Mouse (Mus musculus) neural tube, embryonic 15.5 days (tissue): ENCODE measurements around the gene N4bp3. TPM values are rescaled to one million over a fixed set of nuclear protein-coding genes. Genes with fewer than 3 reads are reported as not detected.
"Not testable (repeated sequence)": the region's sequence is repeated elsewhere in the genome, so short reads cannot be mapped to it uniquely, and the experiment has no call there.

Experiments used
- ATAC-seq: fragments of 200-750 bp; cut with Nextera tagmentation; 2 replicates; pipeline ENCODE4 v1.8.0; 2017; ENCODE audit warnings: mild to moderate bottlenecking, moderate TSS enrichment, moderate library complexity; ENCODE audit not compliant: low FRiP score
- H3K27ac ChIP-seq: fragments of 300-500 bp; sonication (generic); replicated peaks from 2 replicates; pipeline ENCODE4 v1.5.1; 2015; ENCODE audit warnings: mild to moderate bottlenecking, inconsistent platforms
- H3K27me3 ChIP-seq: fragments of 300-500 bp; sonication (generic); replicated peaks from 2 replicates; pipeline ENCODE4 v1.6.1; 2015; ENCODE audit warnings: inconsistent platforms
- H3K36me3 ChIP-seq: fragments of 300-500 bp; sonication (generic); 2 replicates; pipeline ENCODE4 v1.6.1; 2015; ENCODE audit warnings: inconsistent platforms
- H3K4me1 ChIP-seq: fragments of 300-500 bp; sonication (generic); 2 replicates; pipeline ENCODE4 v1.6.1; 2015; ENCODE audit warnings: inconsistent platforms
- H3K4me2 ChIP-seq: fragments of 300-500 bp; sonication (generic); 2 replicates; pipeline ENCODE4 v1.6.1; 2015; ENCODE audit warnings: inconsistent platforms, mild to moderate bottlenecking, moderate library complexity
- H3K4me3 ChIP-seq: fragments of 300-500 bp; sonication (generic); replicated peaks from 2 replicates; pipeline ENCODE4 v1.5.1; 2015; ENCODE audit warnings: mild to moderate bottlenecking, inconsistent platforms
- H3K9ac ChIP-seq: fragments of 300-500 bp; sonication (generic); replicated peaks from 2 replicates; pipeline ENCODE4 v1.6.1; 2015; ENCODE audit warnings: mild to moderate bottlenecking, inconsistent platforms
- H3K9me3 ChIP-seq: fragments of 300-500 bp; sonication (generic); replicated peaks from 2 replicates; pipeline ENCODE4 v1.6.1; 2016; ENCODE audit warnings: inconsistent platforms
- WGBS: fragments of 180-500 bp; shearing (Covaris S2); methylation state at CpG from one replicate; pipeline ENCODE4 v1.1.7; 2015; ENCODE audit warnings: mixed read lengths; 5-methylcytosine and 5-hydroxymethylcytosine counted together
- polyA plus RNA-seq: library from polyadenylated mRNA; unstranded; fragments of >200 nt; fragmentation: Nextera tagmentation; extraction: Ambion mirVana; gene quantifications from 2 replicates; pipeline ENCODE4 v1.2.1, GENCODE M21; 2015

N4bp3 gene
- polyA plus RNA-seq, 1 experiment from 2014 or later = 31.9 TPM

DNA sequence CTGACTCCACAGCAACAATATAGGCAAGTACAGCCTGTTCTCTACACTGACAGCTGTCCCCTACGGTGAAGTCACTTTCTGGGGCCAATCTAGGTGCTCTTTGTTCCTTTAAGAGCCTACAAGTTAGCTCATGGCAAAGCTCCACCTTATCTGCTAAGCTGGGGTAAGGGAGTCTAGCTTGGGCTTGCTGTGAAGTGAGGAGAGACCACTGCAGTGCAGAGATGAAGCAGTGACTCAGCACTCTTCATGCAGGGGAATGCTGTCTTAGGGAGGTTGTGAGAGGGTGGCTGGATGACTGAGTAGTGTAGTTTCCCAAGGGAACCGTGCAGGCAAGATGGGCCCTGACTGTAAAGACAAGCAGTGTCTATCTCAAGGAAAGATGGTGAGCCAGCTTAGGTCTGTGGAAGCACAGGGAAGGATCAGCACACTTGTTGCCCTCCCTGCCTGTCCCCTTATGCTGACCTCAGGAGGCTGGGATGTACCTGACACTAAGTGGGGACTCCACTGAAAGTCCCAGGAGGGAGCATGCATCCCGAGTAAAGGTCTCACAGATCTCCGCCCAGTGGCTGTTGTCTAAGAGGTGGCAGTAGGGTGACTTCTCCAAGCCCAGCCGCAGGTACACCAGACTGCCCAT, 25.3 kb downstream of the N4bp3 start:
- peaks cover 80% of the 10 kb centered on the region for H3K36me3 ChIP-seq
- no peak overlapping the region for H3K27ac ChIP-seq
- no peak overlapping the region for H3K4me2 ChIP-seq
- H3K27me3 ChIP-seq = no peaks in the 10 kb centered on the region
- no peak overlapping the region for H3K9ac ChIP-seq
- no peak overlapping the region for H3K4me3 ChIP-seq
- WGBS = 77% methylated on average over 5 of the region's 5 CpGs
- peaks cover 15% of the 10 kb centered on the region for H3K4me1 ChIP-seq
- no peak for ATAC-seq
- H3K9me3 ChIP-seq = no peaks in the 10 kb centered on the region

DNA sequence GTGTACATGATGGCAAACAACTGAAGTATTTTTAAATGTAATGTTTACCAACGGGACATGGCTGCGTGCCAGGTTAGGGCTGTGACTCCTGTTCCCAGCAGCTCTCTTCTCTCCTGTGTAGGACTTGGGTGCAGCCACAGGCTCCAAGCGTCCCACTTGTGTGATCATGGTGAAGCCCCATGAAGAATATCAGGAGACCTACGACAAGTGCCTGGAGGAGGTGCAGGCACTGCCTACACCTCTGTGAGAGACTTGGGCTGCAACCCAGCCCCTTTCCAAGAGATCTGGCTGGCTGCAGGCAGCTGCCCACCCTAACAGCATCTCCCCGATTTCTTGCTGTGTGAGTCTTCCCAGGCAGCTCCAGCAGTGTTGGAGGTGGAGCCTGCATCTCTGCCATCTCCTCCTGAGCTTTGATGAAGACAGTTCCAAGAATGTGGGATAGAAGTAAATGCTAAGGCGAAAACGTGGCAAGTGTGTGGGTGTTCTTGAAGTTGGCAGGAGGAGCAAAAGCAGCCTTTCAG, 27.6 kb downstream of the N4bp3 start:
- ATAC-seq = no peak
- H3K4me3 ChIP-seq = no peak overlapping the region
- WGBS = 91% methylated on average over 7 of the region's 7 CpGs
- H3K9me3 ChIP-seq = no peaks in the 10 kb centered on the region
- peaks cover 66% of the 10 kb centered on the region for H3K36me3 ChIP-seq
- H3K4me2 ChIP-seq = no peak overlapping the region
- H3K4me1 ChIP-seq = peaks cover 22% of the 10 kb centered on the region
- H3K27me3 ChIP-seq = no peaks in the 10 kb centered on the region
- H3K27ac ChIP-seq = no peak overlapping the region
- H3K9ac ChIP-seq = no peak overlapping the region

DNA sequence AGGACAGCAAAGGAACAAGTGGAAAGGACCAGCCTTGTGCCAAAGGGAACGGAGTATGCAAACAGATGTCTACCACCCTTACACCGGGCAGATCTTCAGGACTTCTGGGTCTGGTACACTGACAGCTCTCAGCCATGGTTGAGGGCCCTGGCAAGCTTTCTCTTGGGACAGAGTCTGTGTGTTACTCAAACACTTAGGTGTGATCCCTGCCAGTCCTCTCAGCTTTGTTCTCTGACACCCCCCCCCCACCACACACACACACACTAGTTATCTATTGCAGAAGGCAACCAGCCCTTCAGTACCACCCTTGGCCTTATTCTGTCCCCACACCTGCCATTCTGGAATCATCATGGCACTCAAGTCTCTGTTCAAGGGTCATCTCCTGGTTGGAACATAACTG, 28.9 kb downstream of the N4bp3 start:
- Histone ChIP-seq H3K27me3 (no peaks in the 10 kb centered on the region), H3K4me2 (no peak overlapping the region), H3K9ac (no peak overlapping the region), H3K4me3 (no peak overlapping the region), H3K27ac (no peak overlapping the region), H3K4me1 (peaks cover 22% of the 10 kb centered on the region), H3K9me3 (no peaks in the 10 kb centered on the region), H3K36me3 (peaks cover 53% of the 10 kb centered on the region)
- 98% methylated on average over 2 of the region's 2 CpGs for WGBS
- no peak for ATAC-seq

DNA sequence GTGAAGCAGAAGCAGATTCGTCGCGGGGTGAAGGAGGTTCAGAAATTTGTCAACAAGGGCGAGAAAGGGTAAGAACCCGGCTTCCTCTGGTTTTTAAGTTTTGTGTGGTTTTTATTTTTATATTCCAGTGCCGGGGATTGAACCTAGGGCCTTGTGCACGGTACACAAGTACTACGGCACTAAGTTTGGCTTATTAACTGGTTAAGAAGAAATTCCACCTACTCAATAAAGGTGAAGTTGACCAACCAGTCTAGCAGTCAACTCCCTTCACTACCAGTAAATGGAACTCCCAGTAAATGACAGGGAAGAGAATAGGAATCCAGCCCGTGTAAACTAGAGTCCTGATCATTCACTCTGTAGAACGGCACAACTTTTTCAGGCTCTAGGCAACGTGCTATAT, 30.6 kb downstream of the N4bp3 start:
- H3K9me3 ChIP-seq = no peaks in the 10 kb centered on the region
- H3K27ac ChIP-seq = peak overlapping the region; percentile 38; the same call in 1 of the 2 replicates
- H3K36me3 ChIP-seq = peaks cover 38% of the 10 kb centered on the region
- peaks cover 31% of the 10 kb centered on the region for H3K4me1 ChIP-seq
- H3K27me3 ChIP-seq = no peaks in the 10 kb centered on the region
- H3K9ac ChIP-seq = peak overlapping the region; percentile 60
- no peak for ATAC-seq
- peak overlapping the region; percentile 75 for H3K4me2 ChIP-seq
- H3K4me3 ChIP-seq = peak overlapping the region; percentile 78
- 1% methylated on average over 11 of the region's 11 CpGs for WGBS

DNA sequence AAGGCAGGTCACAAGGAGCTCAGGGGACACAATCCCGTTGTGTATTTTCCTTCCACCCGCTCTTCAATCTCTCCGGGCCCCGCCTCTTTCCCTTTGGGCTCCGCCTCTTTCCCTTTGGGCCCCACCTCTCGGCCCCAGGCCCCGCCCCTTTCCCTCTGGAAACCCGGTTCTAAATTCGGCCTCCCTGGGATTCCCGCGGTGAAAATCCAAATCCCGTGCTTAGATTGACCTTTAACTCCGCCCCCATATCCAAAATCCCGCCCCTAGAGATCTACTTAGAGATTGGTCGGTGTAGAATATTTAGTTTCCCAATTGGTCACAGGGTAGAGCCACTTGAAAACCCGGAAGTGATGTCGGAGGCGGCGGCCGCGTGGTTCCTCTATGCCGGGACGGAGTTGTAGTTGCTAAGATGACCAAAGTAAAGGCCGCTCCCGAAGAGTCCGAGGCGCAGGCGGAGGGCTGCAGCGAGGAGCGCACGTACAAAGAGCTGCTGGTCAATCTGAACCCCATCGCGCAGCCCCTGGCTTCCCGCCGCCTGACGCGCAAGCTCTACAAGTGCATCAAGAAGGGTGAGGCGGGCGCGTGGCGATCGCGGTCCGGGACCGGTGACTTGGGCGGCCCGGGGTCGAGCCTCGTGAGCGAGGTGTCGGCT, 31.1 kb downstream of the N4bp3 start, which contains the start of gene Nhp2:
Gene Nhp2 (plus strand): TSS at position 327 of the 652 bp plus-strand sequence.
- peak within 1 kb of the TSS; percentile 75 for H3K4me2 ChIP-seq
- no peaks in the 10 kb centered on the region for H3K27me3 ChIP-seq
- H3K9ac ChIP-seq = peak within 1 kb of the TSS; percentile 60
- H3K36me3 ChIP-seq = peaks cover 33% of the 10 kb centered on the region
- peaks cover 35% of the 10 kb centered on the region for H3K4me1 ChIP-seq
- H3K4me3 ChIP-seq = peak within 1 kb of the TSS; percentile 78
- WGBS = under 1% methylated on average over 51 of the region's 51 CpGs
- peak; percentile 94 for ATAC-seq
- H3K27ac ChIP-seq = peak within 1 kb of the TSS; percentile 38
- H3K9me3 ChIP-seq = no peaks in the 10 kb centered on the region

DNA sequence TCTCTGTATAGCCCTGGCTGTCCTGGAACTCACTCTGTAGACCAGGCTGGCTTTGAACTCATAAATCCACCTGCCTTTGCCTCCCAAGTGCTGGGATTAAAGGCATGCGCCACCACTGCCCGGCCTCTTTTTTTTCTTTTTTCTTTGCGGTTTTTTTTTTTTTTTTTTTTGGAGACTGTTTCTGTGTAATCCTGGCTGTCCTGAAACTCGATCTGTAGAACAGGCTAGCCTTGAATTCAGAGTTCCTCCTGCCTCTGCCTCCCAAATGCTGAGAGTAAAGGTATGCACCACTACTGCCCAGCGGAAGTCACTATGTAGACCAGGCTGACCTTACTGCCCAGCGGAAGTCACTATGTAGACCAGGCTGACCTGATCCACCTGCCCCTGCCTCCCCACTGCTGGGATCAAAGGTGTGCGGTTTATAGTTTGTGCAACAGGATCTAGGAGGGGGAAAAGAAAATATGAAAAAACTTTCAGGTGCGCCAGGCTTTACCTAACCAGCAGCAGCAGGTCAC, 31.7 kb downstream of the N4bp3 start:
- 60% methylated on average over 8 of the region's 8 CpGs for WGBS
- ATAC-seq = peak; percentile 52
- H3K4me2 ChIP-seq = peak overlapping the region; percentile 75
- H3K4me3 ChIP-seq = peak overlapping the region; percentile 78
- H3K27me3 ChIP-seq = no peaks in the 10 kb centered on the region
- peaks cover 27% of the 10 kb centered on the region for H3K36me3 ChIP-seq
- no peaks in the 10 kb centered on the region for H3K9me3 ChIP-seq
- peaks cover 35% of the 10 kb centered on the region for H3K4me1 ChIP-seq
- no peak overlapping the region for H3K9ac ChIP-seq
- H3K27ac ChIP-seq = 0 out of 2 replicates have a peak overlapping the region, but pooled peaks have one; percentile 1

DNA sequence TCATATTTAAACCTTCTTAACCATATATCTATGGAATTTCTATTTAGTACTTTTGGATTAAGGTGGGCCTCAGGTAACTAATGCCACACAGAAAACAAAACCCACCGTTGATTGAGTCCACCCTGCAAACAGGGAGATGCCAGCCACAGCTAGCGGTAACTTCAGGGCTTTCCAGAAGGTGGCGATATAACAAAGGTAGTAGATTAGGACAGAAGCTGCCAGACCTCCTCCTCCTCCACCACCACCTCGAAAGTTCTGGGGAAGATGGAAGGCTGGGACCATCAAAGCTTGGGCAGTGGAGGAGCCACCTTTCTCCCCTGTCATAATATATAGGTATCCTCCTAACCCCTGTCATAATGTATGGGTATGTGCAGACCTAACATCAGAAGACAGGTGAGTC, 32.9 kb downstream of the N4bp3 start:
- H3K4me2 ChIP-seq = no peak overlapping the region
- no peak overlapping the region for H3K27ac ChIP-seq
- peaks cover 14% of the 10 kb centered on the region for H3K36me3 ChIP-seq
- H3K27me3 ChIP-seq = no peaks in the 10 kb centered on the region
- no peaks in the 10 kb centered on the region for H3K9me3 ChIP-seq
- WGBS = 6% methylated on average over 4 of the region's 4 CpGs
- no peak overlapping the region for H3K9ac ChIP-seq
- H3K4me1 ChIP-seq = peaks cover 35% of the 10 kb centered on the region
- ATAC-seq = no peak
- no peak overlapping the region for H3K4me3 ChIP-seq

DNA sequence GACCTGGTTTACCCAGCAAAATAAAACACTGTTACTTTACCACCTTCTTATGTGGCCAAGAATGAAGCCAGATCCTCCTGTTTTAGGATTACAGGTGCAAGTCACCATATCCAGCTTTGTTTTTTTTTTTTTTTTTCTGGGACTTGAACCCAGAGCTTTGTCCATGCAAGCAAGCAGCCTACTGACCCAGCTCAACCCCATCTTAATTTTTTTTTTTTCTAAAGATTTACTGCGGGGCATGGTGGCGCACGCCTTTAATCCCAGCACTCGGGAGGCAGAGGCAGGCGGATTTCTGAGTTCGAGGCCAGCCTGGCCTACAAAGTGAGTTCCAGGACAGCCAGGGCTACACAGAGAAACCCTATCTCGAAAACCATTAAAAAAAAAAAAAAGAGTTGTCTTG, 34.5 kb downstream of the N4bp3 start:
- H3K27me3 ChIP-seq, H3K9me3 ChIP-seq, H3K36me3 ChIP-seq, ATAC-seq: not testable (repeated sequence)
- over 99% methylated on average over 7 of the region's 7 CpGs for WGBS
- H3K9ac ChIP-seq = peak overlapping the region; percentile 36; the same call in 1 of the 2 replicates
- 0 out of 2 replicates have a peak overlapping the region, but pooled peaks have one; percentile 32 for H3K4me3 ChIP-seq
- peak overlapping the region; percentile 45; the same call in 1 of the 2 replicates for H3K27ac ChIP-seq
- peaks cover 29% of the 10 kb centered on the region for H3K4me1 ChIP-seq
- peak overlapping the region; percentile 61 for H3K4me2 ChIP-seq

DNA sequence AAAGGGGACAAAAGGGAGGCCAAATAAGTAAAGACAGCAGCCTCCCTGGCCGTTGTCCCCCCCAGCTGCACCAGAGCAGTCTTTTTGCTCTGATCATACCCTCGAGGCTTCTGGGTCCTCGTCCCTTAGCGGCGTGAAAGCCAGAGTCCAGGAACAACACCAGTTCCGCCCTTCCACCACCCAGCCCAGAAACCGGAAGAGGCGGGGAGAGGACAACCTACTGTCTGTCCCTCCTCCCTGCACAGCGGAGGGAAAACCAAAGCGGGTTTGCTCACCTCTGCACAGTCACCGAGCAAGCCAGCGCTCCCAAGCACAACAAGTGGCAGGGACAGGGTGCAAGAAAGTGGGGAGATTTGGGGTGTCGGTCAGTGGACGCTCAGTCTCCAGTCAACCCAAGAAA, 35.0 kb downstream of the N4bp3 start:
- 4% methylated on average over 14 of the region's 14 CpGs for WGBS

DNA sequence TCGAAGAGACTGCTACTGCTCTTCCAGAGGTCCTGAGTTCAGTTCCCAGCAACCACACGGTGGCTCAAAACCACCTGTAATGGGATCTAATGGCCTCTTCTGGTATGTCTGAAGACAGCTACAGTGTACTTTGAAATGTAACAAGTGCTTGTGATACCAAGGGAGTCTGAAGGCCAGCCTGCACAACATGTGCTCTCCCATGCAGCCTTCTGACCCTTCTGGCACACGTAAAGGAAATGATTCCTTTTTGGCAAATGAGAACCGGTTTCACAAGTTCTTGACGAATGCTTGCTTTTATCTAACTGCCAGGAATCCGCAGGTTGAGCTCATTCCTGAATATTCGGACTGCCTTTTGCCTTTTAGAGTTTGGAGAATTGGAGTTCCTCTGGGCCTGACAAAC, 35.5 kb downstream of the N4bp3 start:
- peak overlapping the region; percentile 36 for H3K9ac ChIP-seq
- WGBS = 49% methylated on average over 7 of the region's 7 CpGs
- H3K27me3 ChIP-seq = no peaks in the 10 kb centered on the region
- peak overlapping the region; percentile 61 for H3K4me2 ChIP-seq
- ATAC-seq = no peak
- no peaks in the 10 kb centered on the region for H3K9me3 ChIP-seq
- H3K27ac ChIP-seq = peak overlapping the region; percentile 45
- no peaks in the 10 kb centered on the region for H3K36me3 ChIP-seq
- H3K4me3 ChIP-seq = peak overlapping the region; percentile 32
- H3K4me1 ChIP-seq = peaks cover 19% of the 10 kb centered on the region

More for the DNA sequence above, 35.0 kb downstream of the N4bp3 start:
- Histone ChIP-seq H3K36me3 (no peaks in the 10 kb centered on the region), H3K4me1 (peaks cover 24% of the 10 kb centered on the region), H3K9ac (peak overlapping the region; percentile 36), H3K27ac (peak overlapping the region; percentile 45), H3K9me3 (no peaks in the 10 kb centered on the region), H3K4me3 (peak overlapping the region; percentile 32), H3K27me3 (no peaks in the 10 kb centered on the region), H3K4me2 (peak overlapping the region; percentile 61)
- ATAC-seq = no peak

DNA sequence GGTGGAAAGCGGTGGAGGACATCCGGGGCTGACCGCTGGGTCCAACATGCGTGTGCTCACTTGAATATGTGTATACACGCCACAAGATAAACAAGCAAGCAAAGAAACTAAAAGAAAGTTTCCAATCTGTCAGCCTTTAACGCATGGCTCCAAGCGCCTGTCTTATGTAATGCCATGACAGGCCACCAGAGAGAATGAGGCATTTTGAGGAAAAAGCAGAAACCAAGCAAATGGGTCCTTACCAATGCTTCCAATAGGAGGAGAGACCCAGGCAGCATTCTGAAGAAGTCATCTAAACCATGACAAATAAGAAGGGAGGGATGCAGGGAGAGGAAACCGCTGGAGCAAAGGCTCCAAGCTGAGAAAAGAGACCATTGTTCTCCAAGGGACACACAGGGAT, 36.4 kb downstream of the N4bp3 start:
- Histone ChIP-seq H3K27me3 (no peaks in the 10 kb centered on the region), H3K27ac (no peak overlapping the region), H3K9me3 (no peaks in the 10 kb centered on the region), H3K4me2 (no peak overlapping the region), H3K4me3 (no peak overlapping the region), H3K36me3 (no peaks in the 10 kb centered on the region), H3K4me1 (peaks cover 17% of the 10 kb centered on the region), H3K9ac (no peak overlapping the region)
- WGBS = 79% methylated on average over 8 of the region's 8 CpGs
- no peak for ATAC-seq

DNA sequence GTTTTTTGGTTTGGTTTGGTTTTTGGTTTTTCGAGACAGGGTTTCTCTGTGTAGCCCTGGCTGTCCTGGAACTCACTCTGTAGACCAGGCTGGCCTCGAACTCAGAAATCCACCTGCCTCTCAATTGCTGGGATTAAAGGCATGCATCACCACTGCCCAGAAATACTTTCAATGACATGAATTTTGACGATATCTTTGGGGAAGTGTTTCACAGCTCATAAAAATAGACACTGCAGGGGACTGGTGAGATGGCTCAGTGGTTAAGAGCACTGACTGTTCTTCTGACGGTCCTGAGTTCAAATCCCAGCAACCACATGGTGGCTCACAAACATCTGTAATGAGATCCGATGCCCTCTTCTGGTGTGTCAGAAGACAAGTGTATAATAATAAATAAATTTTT, 40.7 kb downstream of the N4bp3 start:
- H3K4me2 ChIP-seq, H3K9me3 ChIP-seq, H3K27me3 ChIP-seq, H3K27ac ChIP-seq, ATAC-seq, H3K36me3 ChIP-seq, H3K9ac ChIP-seq, H3K4me3 ChIP-seq: not testable (repeated sequence)
- 89% methylated on average over 5 of the region's 5 CpGs for WGBS
- H3K4me1 ChIP-seq = peaks cover 16% of the 10 kb centered on the region
